Mouse (Mus musculus): ENCODE measurements around the gene AU040320.

GRCm38 (mm10) chr4:126752608-126753141 is 669 bp upstream of the AU040320 start:
- TF ChIP-seq POLR2A (IDR thresholded peaks at IDR 0.05; ENCODE audit: low read depth, low read length) (no peak), CTCF (conservative IDR thresholded peaks at IDR 0.05; ENCODE audit: insufficient read depth, insufficient read length, low read depth, low read length) (no peak)
